Mouse (Mus musculus) common myeloid progenitor, adult 5-6 weeks (primary cell): Measurements from ENCODE around the gene Gm40460. TPM values are rescaled to one million over a fixed set of nuclear protein-coding genes. Genes with fewer than 3 reads are reported as not detected.
A peak's percentile ranks its signal among the peaks of the same experiment; 100 is the strongest.
"Not testable (repeated sequence)": the region's sequence is repeated elsewhere in the genome, so short reads cannot be mapped to it uniquely, and the experiment has no call there.

Source experiments
- ATAC-seq: replicated peaks from 2 replicates; pipeline ENCODE4 v1.8.0; 2016; ENCODE audit warnings: low read depth, mild to moderate bottlenecking, moderate TSS enrichment, inconsistent platforms; ENCODE audit not compliant: poor library complexity, severe bottlenecking
- total RNA-seq: library from RNA; stranded (forward); fragments of 200-1000, 187-1606 nt; gene quantifications from 2 replicates; pipeline ENCODE4 v1.2.3, GENCODE M21; 2017

Gene Gm40460
- not detected in 2 replicates for total RNA-seq

GRCm38 (mm10) chr7:142240978-142241377 is at the start of gene Gm40460:
Gm40460 (minus strand) TSS chr7:142241078.
- no peak for ATAC-seq

GRCm38 (mm10) chr7:142285910-142286612 is 45.2 kb upstream of the Gm40460 start:
- not testable (repeated sequence) for ATAC-seq

DNA sequence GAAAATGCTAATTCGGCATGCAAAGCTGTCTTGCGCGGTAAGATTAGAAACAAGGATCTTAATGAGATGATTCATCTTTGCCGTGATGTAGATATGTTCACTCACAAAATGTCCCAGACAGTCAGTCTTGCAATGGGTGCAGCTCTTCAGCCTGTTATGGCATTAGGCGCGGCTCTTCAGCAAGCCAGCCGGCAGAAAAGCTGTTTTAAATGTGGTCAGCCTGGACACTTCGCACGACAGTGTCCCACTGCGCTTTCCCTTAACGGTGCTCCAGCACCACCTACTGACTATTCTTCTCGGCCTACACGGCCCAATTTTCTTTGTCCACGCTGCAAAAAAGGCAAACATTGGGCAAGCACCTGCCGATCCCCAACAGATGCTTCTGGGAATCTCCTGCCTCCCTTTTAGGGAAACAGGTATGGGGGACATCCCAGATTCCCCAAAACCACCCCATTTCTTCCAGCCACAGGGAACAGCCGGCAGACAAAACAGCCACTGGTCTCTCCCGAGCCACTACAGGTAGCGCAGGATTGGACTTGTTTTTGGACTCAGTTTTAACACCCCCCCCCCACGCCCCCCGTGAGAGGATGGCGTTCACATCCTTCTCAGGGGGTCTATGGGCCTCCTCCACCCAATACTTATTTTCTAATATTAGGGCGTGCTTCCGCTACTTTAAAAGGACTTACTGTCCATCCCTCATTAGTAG is 44.4 kb upstream of the Gm40460 start:
- ATAC-seq: peak; percentile 43

GRCm38 (mm10) chr7:142284615-142285080 is 43.8 kb upstream of the Gm40460 start:
- peak; percentile 62 for ATAC-seq

GRCm38 (mm10) chr7:142284023-142284591 is 43.2 kb upstream of the Gm40460 start:
- peak; percentile 82 for ATAC-seq

GRCm38 (mm10) chr7:142282847-142283246 is 42.0 kb upstream of the Gm40460 start:
- ATAC-seq: not testable (repeated sequence)

- not testable (repeated sequence) for ATAC-seq
These were observed 38.4 kb upstream of the Gm40460 start for GRCm38 (mm10) chr7:142279291-142279690.

GRCm38 (mm10) chr7:142278183-142278582 is 37.3 kb upstream of the Gm40460 start:
- ATAC-seq: peak; percentile 90

DNA sequence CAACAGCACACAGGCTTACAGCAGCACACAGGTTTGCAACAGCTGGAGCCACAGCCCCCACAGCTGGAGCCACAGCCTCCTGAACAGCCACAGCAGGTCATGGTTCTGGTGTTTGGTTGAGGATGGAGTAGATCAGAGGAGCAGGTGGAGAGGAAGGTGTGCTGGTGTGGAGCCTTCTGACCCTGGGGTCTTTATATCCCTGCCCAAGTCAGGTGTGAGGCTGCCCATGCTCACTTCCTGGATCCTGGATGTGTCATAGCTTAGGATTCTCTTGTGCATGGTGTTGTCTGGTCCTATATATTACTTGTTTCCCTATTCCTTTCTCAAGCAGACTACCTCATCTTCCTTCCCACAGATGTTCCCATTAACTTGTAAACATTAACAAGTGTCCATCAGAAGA is 33.4 kb upstream of the Gm40460 start, which contains the start of gene Gm4559:
Gene Gm4559, minus strand, starts transcription at position 101 of the 400 bp plus-strand sequence.
- not testable (repeated sequence) for ATAC-seq

DNA sequence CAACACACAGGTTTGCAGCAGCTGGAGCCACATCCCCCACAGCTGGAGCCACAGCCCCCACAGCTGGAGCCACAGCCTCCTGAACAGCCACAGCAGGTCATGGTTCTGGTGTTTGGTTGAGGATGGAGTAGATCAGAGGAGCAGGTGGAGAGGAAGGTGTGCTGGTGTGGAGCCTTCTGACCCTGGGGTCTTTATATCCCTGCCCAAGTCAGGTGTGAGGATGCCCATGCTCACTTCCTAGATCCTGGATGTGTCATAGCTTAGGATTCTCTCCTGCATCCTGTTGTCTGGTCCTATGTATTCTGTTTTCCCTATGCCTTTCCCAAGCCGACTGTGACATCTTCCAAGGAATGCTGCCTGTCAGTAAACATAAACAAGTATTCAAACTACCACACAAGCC is 17.4 kb upstream of the Gm40460 start, which contains the start of gene Gm2431:
Gene Gm2431, minus strand, starts transcription at position 101 of the 400 bp plus-strand sequence.
- not testable (repeated sequence) for ATAC-seq

DNA sequence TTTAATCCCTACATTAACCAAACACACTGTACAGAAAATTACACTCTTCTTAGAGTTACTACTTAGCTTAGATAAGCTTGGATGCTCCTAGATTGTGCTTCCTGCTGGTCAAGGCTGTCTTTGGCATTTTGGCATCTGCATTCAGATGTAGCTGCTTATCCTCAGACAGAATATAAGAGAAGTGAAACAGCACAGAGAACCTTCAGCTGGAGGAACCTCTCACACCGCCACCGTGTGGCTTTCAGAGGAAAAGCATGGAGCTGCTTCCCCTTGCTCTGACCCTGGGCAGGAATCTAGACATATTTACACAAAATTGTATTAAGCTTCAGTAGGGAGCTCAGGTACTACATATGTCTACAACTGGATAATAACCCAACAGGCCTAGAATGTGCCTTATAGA is 14.6 kb upstream of the Gm40460 start:
- ATAC-seq: peak; percentile 95

- ATAC-seq: peak; percentile 64
These were observed 8.9 kb upstream of the Gm40460 start for GRCm38 (mm10) chr7:142249824-142250223.

- no peak for ATAC-seq
These were observed 9.3 kb downstream of the Gm40460 start for GRCm38 (mm10) chr7:142231540-142231939.

- ATAC-seq: not testable (repeated sequence)
These were observed 11.0 kb downstream of the Gm40460 start, which contains the start of gene Krtap5-5 for GRCm38 (mm10) chr7:142229871-142230270. Krtap5-5 (minus strand) TSS chr7:142229971.

DNA sequence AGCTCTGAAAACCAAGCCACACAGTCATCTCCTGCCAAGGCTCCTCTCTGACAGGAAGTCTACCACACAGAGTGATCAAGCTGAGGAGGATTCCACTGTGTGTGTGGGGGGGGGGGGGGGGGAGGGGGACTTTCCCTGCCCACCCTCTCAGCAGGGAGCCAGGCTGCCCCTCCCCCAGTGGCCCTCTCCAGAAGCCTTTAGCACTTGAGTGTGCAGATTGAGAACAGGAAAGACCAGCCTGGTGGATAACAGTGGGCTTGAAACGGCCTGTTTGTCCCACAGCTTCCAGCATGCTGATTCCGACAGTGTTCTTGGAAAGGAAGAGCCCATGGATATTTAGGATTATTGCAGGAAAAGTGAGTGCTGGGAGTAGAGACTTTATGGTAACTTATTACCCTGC is 16.4 kb downstream of the Gm40460 start:
- ATAC-seq: no peak

- not testable (repeated sequence) for ATAC-seq
These were observed 28.7 kb downstream of the Gm40460 start for GRCm38 (mm10) chr7:142212136-142212535.

GRCm38 (mm10) chr7:142211559-142211958 is 29.3 kb downstream of the Gm40460 start, which contains the start of gene Gm7579:
Gm7579 (plus strand) TSS chr7:142211859.
- no peak for ATAC-seq

GRCm38 (mm10) chr7:142206891-142207290 is 34.0 kb downstream of the Gm40460 start:
- not testable (repeated sequence) for ATAC-seq

DNA sequence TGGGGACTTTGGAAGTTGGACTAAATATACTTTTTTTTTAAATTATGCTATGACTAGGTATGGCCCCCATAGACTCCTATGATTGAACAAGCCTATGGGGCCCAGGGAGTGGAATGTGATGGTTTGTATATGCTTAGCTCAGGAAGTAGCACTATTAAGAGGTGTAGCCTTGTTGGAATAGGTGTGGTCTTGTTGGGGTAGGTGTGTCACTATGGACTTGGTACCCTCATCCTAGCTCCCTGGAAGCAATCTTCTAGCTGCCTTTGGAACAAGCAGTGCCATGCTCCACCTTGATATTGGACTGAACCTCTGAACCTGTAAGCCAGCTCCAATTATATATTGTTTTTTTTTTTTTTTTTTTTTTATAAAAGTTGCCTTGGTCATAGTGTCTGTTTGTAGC is 35.4 kb downstream of the Gm40460 start:
- no peak for ATAC-seq

DNA sequence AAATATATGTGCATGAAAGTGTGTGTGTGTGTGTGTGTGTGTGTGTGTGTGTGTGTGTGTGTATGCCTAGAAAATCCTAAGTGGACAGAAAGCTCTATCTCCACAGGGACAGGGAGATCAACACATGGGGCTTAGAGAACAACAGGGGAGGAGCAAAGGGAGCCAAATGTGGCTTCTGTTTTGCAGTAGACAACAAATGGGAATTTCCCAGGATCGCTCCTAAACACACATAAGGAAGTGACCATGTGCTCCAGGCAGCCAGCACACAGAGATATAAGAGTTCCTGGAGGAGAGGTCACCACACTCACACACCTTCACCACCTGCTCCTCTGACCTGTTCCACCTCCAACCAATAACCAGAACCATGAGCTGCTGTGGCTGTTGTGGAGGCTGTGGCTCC is 39.8 kb downstream of the Gm40460 start, which contains the start of gene Krtap5-3:
Gene Krtap5-3, plus strand, starts transcription at position 301 of the 400 bp plus-strand sequence.
- no peak for ATAC-seq
